Mouse (Mus musculus): ENCODE results near the gene Acap3. TPM values are rescaled to one million over a fixed set of nuclear protein-coding genes. Genes with fewer than 3 reads are reported as not detected.
A peak's percentile ranks its signal among the peaks of the same experiment; 100 is the strongest.

Acap3 gene
- polyA plus RNA-seq (2012; rRNA removed): 9.5 and 16.3 TPM in 2 replicates

- peak; percentile 58 for DNase-seq (ENCODE audit: low read depth, low spot score)
- under 1% methylated on average over 52 of the region's 52 CpGs for WGBS
Measured at GRCm38 (mm10) chr4:155891551-155892001, at the start of gene Acap3, which contains the start of gene Pusl1. Gene Acap3, plus strand, starts transcription at chr4:155891822. Gene Pusl1, minus strand, starts transcription at chr4:155891781.

GRCm38 (mm10) chr4:155843231-155843630, 48.4 kb upstream of the Acap3 start:
- WGBS: 43% methylated on average over 5 of the region's 5 CpGs
- DNase-seq (ENCODE audit: low read depth, low spot score): no peak

GRCm38 (mm10) chr4:155846871-155847578, 44.6 kb upstream of the Acap3 start, which contains the start of gene Dvl1:
Gene Dvl1, plus strand, starts transcription at chr4:155847402.
- peak; percentile 46 for DNase-seq (ENCODE audit: low read depth, low spot score)
- 3% methylated on average over 65 of the region's 65 CpGs for WGBS

GRCm38 (mm10) chr4:155847591-155848352, 43.9 kb upstream of the Acap3 start:
- no peak for DNase-seq (ENCODE audit: low read depth, low spot score)
- 1% methylated on average over 69 of the region's 69 CpGs for WGBS

- WGBS: 41% methylated on average over 7 of the region's 7 CpGs
- DNase-seq (ENCODE audit: low read depth, low spot score): no peak
Measured at GRCm38 (mm10) chr4:155848434-155849095, 43.1 kb upstream of the Acap3 start.

- 80% methylated on average over 2 of the region's 2 CpGs for WGBS
- no peak for DNase-seq (ENCODE audit: low read depth, low spot score)
Measured at GRCm38 (mm10) chr4:155849391-155849790, 42.2 kb upstream of the Acap3 start.

GRCm38 (mm10) chr4:155849792-155850451, 41.7 kb upstream of the Acap3 start:
- no peak for DNase-seq (ENCODE audit: low read depth, low spot score)
- 65% methylated on average over 3 of the region's 3 CpGs for WGBS

- WGBS: 79% methylated on average over 3 of the region's 3 CpGs
- no peak for DNase-seq (ENCODE audit: low read depth, low spot score)
Measured at GRCm38 (mm10) chr4:155851368-155851767, 40.3 kb upstream of the Acap3 start.

- WGBS: 39% methylated on average over 2 of the region's 2 CpGs
- no peak for DNase-seq (ENCODE audit: low read depth, low spot score)
Measured at GRCm38 (mm10) chr4:155851951-155852411, 39.6 kb upstream of the Acap3 start.

- WGBS: 91% methylated on average over 9 of the region's 9 CpGs
- no peak for DNase-seq (ENCODE audit: low read depth, low spot score)
Measured at GRCm38 (mm10) chr4:155853421-155853820, 38.2 kb upstream of the Acap3 start.

- 90% methylated on average over 12 of the region's 12 CpGs for WGBS
- DNase-seq (ENCODE audit: low read depth, low spot score): no peak
Measured at GRCm38 (mm10) chr4:155854991-155855390, 36.6 kb upstream of the Acap3 start.

GRCm38 (mm10) chr4:155856071-155856470, 35.6 kb upstream of the Acap3 start:
- 93% methylated on average over 12 of the region's 12 CpGs for WGBS
- no peak for DNase-seq (ENCODE audit: low read depth, low spot score)

- 82% methylated on average over 3 of the region's 3 CpGs for WGBS
- DNase-seq (ENCODE audit: low read depth, low spot score): no peak
Measured at GRCm38 (mm10) chr4:155856881-155857280, 34.7 kb upstream of the Acap3 start.

- WGBS: 41% methylated on average over 13 of the region's 13 CpGs
- no peak for DNase-seq (ENCODE audit: low read depth, low spot score)
Measured at GRCm38 (mm10) chr4:155859318-155859717, 32.3 kb upstream of the Acap3 start.

GRCm38 (mm10) chr4:155861787-155862186, 29.8 kb upstream of the Acap3 start:
- WGBS: 88% methylated on average over 7 of the region's 7 CpGs
- no peak for DNase-seq (ENCODE audit: low read depth, low spot score)

GRCm38 (mm10) chr4:155863001-155863400, 28.6 kb upstream of the Acap3 start, which contains the start of gene Tas1r3:
Gene Tas1r3, minus strand, starts transcription at chr4:155863362.
- 79% methylated on average over 5 of the region's 5 CpGs for WGBS
- no peak for DNase-seq (ENCODE audit: low read depth, low spot score)

- DNase-seq (ENCODE audit: low read depth, low spot score): no peak
- WGBS: 3% methylated on average over 22 of the region's 22 CpGs
Measured at GRCm38 (mm10) chr4:155868614-155869298, 22.9 kb upstream of the Acap3 start.

GRCm38 (mm10) chr4:155869317-155870033, 22.1 kb upstream of the Acap3 start, which contains the start of the genes Cptp and Ints11:
Gene Cptp, minus strand, starts transcription at chr4:155869440.
Gene Ints11, plus strand, starts transcription at chr4:155869546.
- under 1% methylated on average over 63 of the region's 63 CpGs for WGBS
- DNase-seq (ENCODE audit: low read depth, low spot score): peak; percentile 80
